Mouse (Mus musculus): ENCODE data around the gene Tlr2.
A peak's percentile ranks its signal among the peaks of the same experiment; 100 is the strongest.
"Not testable (repeated sequence)": the region's sequence is repeated elsewhere in the genome, so short reads cannot be mapped to it uniquely, and the experiment has no call there.

Gene Tlr2

DNA sequence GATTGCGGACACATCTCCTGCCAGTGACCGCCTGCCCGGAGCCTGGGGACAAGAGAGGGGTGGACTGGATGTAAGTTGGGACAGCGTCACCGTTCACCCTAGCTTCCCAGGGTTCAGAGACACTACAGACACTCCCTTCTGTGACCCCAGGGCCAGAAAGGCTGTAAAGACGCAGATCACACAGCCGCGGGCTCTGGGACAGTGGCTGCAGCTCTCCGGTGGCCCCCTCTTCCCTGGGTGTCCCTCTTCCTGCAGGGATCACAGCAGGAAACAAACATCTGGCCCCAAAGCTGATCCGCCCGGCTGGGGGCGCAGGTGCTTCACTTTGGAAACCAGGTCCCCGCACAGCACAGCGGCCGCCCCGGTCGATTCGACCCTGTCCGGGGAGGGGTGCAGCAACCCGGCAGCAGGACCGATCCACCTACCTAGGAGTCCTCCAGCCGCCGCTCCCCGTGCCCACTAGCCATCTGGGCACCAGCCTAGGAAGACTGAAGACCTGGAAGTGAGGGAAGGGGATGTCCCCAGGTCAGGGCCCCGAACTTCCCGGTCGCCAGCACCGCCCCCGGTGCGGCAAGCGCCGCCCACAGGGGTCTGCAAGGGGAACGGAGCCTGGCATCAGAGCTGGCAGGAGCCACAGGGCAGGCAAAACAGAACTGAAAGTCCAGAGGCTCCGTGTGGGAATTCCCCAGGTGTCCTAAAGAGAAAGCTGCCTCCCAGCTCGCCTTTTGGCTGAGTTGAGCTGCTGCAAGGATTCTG is at the start of gene Tlr2:
Gene Tlr2, minus strand, starts transcription at position 673 of the 756 bp plus-strand sequence.
- peak; percentile 84 for DNase-seq

DNA sequence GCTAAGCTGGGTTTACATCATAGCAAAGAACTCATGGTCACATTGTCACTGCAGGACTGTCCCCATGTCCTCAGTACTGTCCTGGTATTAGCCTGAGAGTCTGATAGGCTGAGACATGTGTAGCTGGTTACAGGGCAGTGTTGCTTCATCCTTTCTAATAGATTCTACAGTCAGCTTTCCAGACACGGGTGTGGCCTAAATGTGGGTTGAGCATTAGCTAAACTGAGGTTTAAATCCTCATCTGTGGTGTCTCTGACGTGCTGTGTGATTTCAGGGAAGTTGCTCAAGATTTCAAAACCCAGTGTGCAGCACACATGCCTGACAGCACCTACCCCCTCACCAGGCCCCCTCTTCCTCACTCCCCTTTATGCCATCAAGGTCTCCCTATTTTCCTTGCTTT is 43.6 kb upstream of the Tlr2 start:
- DNase-seq: no peak

DNA sequence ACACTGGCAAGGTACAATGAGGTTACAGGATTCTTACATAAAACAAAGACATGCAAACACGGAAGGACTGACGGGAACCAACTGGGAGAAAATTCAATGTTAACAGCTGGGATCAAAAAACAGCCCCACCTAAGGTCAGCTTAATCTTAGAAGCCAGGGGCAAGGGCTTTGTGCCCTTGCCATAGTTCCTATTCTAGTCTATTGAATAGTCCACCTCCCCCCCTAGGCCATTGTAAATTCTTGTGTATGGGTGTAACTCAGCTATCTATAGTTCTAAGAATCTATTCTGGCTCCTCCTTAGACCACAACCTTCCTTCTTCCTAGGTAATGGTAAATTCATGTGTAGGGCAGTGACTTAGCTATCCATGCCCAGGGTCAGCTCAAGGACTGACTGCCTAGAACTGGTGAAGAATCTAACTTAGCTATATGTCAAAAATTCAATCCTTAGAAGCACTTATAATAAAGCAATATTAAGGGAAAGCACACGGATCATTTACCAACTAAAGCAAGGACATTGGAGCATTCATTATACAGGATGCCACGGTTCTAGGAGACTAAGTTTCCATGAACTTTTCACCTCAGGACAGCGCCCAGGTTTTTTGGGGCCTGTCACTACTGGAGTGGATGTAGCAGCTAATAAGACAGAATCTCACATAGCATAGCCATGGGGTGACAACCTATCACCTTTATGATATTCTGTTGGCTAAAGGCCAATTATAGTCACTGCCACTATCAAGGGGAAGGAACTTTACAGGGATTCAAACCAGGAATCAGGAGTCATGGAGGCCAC is 37.9 kb upstream of the Tlr2 start:
- not testable (repeated sequence) for DNase-seq

DNA sequence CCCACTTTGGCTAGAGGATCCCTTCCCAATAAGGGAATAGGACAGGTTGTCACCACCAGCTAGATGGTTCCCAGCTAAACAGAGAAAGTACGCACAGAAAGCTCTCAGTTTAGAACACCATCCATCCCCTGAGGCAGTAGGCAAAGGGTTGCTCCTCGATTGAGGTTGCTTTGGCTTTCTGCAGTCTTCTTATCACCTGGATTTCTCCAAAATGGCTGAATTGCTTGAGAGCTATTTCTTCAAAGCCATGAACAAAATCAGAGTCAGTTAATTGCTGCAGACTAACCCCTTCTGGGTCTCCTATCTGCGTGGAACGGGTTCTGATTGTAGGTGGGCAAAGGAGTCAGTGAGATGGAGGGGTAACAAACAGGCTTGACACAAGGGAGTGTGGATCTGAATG is 37.2 kb upstream of the Tlr2 start:
- DNase-seq: no peak

DNA sequence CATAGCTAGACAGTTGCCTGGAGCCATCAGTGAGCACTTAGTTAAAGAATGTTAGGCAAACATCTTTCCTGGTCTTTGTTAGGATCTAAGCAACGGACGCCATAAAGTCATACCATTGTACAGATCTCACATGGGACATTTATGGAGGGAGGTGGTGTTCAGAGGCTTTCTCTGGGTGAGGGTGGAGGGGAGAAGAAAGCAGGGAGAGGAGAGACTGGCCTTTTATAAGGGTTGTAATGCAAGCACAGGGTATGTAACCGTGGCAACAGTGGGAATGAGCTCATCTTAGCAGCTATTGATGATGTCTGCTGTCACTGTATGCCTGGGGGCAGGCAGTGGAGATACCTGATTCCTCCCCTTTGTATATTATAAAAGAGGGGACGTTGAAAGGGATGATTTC is 34.7 kb upstream of the Tlr2 start:
- DNase-seq: no peak

DNA sequence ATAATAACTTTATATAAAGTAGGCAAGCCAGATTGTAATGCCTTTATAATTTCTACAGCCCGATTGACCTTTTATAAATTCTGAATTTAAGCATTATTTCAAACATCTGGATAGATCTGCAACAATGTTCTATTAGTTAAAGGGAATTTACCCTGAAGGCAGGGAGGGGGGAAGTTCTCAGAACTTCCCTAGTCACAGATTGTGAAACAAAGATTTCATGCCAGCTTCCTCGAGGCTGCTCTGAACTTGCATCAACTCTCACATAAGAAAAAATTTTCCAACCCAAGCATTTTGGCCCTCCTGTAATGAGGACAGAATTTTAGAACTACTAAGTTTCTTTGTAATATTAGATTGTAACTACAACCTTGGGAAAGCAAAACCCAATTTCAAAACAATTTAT is 33.5 kb upstream of the Tlr2 start:
- DNase-seq: not testable (repeated sequence)

DNA sequence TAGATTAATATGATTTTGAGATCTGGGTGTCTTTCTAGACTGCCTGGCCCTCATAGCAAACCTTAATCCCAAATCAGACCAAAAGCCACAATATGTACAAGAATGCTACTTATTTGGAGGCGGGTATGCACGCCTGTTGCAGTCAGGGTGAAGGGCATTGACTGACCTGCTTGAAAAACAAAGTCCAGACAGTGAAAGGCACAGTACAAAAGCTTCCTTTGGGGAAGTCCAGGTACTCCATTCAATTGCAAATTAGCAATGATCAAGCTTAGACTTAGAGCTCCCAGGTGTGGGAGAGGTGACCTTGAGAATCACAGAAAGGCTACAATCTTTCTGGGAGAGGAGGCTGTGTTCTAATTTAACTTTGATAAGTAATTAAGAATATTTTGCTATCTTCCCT is 31.3 kb upstream of the Tlr2 start:
- not testable (repeated sequence) for DNase-seq

DNA sequence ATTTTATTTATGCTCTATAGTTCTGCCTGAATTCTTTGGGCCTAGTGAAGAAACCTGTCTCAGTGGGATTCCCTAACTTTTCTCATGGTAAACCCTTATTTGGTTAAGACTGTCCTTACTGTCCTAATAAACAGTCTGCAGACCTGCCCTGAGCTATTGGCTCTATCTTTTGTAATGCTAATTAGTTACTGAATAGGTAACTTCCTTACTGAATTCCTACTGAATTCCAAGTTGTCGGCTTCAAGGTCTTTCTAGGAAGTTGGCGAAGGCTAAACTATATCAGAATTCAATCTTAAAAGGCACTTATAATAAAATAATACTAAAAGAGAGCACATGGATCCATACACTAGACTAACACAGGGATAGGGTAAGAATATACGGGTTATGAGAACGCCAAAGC is 30.4 kb upstream of the Tlr2 start:
- not testable (repeated sequence) for DNase-seq

DNA sequence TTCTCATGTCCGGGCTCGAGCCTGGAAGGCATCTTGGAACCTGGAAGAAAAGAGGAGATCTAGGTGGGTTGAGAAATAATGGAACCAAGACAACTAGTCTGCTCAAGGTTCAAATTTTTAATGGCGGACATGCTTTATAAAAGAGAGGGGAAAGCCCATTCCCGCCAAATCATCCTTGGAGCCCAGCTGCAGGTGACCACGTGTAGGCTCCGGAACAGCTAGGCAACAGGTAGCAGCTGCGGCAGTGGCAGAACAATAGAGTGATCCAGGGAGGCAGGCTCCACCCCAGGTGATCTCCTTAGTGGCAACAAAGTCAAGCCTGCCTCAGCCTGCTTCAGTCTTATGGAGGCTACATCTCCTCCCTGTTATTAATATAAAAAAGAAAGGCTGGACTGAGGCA is 30.0 kb upstream of the Tlr2 start:
- not testable (repeated sequence) for DNase-seq

DNA sequence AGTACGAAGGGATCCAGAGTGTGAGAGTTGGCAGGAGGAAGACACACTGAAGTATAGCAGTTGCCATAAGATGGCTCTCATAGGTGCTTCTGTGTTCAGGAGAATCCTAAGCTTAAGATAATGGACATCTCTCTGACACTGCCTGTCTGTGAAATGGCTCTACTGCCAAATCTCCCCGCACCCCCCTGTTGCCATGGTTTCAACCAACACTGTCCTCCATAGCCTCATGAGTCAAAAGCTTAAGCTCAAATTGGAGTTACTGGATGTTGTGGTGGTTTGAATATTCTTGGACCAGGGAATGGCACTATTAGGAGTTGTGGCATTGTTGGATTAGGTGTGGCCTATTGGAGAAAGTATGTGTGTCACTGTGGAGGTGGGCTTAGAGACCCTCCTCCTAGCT is 28.2 kb upstream of the Tlr2 start:
- no peak for DNase-seq

DNA sequence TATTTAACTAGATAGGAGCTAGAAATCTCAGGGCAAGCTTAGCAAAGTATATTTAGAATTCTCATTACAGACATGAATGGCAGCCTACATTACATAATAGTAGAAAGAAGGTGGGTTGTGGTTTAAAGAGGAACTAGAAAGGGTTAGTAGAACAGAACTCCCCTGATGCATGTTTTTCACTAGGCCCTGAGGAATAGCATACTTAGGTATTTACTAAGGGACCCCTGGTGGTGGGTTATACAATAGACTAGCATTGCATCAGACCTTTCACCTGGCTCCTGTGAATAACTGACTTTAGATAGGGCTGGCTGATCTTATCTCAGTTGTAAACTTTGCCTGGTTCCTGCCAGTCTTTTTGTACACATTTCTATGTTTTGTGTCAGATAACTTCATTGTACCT is 25.5 kb upstream of the Tlr2 start:
- DNase-seq: not testable (repeated sequence)

DNA sequence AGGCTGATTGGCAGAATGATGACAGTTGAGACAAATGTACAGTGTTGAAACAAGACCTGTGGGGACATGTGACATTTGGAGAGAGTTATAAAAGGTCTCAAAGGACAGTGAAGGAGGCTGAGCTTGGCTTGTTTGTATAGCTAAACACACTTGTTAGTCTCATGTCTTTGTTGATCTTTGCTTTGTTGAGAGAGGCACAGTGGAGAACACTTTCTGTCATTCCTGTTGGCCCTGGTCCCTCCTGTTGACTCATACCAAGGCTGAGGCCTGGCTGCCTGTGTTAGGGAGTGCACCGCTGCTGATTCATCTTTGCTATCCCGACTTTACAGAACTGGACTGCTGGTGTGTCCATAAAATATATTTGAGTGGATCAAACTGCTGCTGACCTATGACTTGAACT is 23.6 kb upstream of the Tlr2 start:
- DNase-seq: no peak

DNA sequence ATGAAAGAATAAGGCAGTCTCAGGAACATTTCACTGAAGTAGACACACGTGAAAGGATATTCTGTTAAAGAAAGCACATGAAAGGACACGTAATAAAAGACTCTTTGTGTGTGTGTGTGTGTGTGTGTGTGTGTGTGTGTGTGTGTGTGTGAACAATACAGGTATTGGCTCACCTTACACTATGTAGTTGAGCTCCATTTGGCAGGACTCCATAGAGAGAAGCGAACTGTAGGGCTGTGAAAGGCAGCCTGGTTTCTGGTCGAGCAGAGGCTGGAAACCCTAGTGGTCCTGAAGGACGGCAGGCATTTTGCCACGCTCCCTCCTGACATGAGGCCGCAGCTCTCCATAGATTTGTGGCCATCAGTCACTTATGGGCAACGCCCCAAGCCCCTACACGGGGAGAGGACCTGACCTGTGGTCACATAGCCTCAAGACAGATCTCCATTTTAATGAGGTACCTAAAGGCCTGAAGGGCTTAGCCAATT is 22.5 kb upstream of the Tlr2 start:
- no peak for DNase-seq

DNA sequence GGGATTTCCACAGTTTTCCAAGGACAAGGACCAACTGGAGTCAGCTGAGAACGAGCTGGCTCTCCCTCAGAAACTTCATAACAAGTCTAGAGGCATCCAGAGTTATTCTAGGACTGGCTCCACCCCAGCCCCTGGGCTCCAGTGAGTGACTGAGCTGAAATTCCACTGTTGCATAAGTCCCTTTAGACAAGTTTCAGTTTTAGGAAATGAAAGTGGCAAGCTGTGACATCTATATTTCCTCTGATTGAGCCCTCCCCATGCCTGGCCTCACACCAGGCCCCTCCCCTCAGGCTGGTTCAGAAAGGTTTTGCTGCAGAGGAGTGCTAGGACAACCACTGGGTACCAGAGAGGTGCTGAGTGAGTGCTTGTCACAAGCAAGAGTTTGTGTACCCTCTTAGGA is 21.4 kb upstream of the Tlr2 start:
- DNase-seq: peak; percentile 61

DNA sequence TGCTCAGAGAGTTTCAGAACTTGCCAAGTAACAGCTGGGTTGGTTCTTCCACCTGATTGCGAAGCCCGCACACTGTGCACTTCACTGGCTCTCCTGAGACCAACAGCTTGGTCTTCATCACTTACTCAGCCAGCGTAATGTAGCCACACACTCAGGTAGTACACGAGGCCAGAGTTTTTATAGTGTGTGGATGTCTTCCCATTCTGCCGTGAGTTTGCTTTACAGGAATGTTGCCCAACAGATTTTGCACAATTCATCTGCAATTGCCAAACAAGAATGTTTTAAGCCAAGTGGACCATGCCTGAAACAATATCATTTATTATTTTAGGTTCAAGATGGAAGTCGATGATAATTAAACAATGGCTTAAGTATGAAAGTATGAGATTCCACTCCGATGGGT is 18.0 kb upstream of the Tlr2 start:
- DNase-seq: no peak

DNA sequence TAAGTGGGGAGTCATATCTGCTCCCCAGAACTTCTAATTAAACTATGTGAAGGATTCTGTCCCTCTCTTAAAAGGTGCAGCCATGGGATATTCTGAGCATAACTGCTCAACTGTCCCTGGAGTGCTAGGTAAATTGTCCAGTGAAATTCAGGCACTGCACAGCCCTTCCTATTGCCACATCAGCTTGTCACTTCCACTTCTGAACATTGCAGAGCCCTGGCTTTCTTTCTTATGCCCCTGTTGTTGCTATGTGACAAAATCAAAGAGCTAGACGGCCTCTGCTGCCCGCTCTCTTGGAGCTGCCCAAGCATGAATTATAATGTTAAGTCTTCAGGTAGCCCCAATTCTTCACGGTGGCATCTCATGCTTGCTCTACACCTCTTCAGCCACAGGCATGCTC is 17.5 kb upstream of the Tlr2 start:
- no peak for DNase-seq

DNA sequence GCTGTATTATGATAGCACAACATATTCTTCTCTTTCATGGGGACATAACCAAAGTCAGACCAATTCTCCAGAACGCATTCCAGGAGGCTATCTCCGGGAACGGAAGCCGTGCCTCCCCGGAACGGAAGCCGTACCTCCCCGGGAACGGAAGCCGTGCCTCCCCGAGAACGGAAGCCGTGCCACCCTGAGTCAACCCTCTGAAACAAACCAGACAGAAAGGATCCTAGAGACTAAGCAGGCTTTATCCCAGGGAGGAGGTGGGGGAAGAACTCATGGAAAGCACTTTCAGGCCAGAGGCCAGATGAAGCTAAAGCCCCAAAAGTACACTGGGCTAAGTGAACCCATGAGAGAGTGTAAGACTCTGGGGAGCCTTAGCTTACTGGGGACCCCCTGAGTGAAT is 16.1 kb upstream of the Tlr2 start:
- no peak for DNase-seq

DNA sequence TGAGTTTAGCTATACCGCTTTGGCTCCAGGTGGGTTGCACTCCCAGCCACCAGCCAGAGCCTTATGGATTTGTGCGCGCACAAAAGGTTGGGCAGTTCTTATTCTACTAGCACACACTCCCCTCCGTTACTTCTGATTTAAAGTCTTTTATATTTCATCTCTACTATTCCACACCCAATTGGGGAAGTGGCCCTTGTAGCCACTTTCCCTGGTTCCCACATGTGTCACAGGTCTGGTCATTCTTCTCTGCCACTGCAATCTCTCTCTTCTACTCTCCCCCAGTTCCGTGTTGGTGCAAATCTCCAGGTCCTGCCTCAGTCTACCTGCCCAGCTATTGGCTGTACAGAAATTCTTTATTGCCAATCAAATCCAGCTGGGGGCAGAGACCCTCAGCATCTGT is 14.1 kb upstream of the Tlr2 start:
- no peak for DNase-seq

DNA sequence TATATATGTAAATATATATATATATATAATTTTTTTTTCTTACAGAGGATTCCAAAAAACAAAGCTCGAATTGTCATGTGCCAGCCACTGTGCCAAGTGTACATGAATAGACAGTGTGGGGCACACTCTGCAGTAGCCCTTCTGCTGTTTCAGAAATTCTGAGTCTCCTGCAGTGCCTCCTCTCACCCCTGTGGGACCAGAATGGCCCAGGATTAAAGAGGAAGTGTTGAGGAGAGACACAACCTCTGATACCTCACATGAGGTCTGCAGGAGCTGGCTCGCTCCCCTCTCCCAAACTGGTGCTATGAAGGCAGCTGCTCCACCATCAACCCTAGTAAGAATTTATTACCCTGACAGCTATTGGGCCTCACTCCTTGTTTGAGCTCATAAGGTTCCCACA is 7.8 kb upstream of the Tlr2 start:
- DNase-seq: no peak

DNA sequence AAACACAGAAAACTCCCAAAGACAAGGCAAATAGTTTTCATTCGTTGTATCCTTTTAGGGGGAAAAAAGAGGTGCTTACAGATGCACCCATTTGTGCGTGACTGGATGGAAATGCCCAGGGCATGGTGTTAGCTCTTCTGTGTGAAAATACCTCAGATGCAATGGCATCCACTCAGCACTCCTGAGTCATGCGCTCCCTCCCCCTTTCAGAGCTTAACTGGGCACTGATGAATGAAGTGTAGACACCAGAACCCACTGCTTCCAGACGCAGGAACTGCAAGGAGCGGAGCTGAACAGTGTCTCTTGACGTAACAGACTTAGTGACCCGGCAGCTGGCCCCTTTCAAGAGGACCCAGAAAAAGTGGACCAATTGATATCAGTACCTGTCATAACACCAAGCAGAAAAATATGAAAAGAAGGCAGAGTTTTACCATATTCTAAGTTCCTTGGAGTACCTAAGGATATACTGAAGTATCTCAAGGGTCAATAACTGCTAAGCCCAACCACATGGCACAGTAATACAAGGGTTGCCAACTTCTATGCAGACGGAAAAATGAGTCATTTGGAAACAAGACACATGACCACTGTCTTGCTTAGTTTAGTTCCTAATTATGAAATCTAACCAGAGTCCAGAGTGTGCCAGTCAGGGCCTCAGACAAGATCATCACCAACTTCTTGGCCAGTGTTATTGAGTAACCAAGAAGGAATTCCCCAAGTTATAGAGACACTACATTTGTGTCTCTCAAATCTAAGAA is 3.4 kb upstream of the Tlr2 start:
- DNase-seq: no peak

DNA sequence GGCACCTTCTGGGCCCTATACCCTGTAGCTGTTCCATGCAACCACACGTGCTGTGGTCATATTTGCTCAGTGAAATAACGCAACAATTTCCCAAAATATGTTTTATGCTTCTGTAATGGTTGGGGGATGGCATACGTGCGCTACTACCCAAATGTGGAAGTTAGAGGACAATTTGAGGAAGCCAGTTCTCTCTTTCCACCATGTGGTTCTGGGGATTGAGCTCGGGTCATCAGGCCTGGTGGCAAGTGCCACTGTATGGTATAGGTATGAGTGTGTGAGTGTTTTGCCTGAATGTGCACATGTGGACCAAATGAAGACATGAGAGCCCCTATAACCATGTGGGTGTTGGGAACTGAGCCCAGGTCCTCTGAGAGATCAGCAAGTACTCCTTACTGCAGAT is 2.1 kb downstream of the Tlr2 start:
- no peak for DNase-seq

DNA sequence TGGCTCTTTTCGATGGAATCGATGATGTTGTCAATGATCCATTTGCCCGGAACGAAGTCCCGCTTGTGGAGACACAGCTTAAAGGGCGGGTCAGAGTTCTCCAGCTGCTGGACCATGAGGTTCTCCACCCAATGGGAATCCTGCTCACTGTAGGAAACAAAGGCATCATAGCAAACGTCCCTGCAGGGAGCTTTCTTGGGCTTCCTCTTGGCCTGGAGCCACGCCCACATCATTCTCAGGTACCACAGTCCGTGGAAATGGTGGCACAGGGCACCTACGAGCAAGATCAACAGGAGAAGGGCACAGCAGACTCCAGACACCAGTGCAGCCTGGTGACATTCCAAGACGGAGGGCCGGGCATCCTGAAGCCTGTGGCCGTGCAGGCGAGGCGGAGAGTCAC is 4.9 kb downstream of the Tlr2 start:
- DNase-seq: no peak

DNA sequence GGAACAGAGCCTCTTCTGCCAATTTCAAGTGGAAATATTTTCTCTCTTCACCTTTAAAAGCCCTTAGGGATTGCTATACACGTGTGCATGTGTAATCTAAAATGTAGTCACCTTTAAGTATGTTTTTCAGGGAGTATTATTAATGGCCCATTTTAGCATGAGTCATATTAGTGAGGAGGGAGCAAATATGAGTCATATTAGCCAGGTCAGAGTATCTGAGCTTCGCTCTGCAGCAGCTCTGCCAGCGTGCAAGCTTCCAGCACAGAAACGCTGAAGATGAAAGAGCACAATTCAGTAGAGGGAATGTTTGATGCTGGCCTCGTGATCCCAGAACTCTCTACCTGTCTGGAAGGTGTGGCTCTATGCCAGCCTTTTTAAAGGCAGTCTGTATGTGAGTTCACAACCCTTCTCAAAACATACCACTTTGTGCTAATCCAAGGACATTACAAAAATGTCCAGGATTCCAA is 13.4 kb downstream of the Tlr2 start:
- no peak for DNase-seq

DNA sequence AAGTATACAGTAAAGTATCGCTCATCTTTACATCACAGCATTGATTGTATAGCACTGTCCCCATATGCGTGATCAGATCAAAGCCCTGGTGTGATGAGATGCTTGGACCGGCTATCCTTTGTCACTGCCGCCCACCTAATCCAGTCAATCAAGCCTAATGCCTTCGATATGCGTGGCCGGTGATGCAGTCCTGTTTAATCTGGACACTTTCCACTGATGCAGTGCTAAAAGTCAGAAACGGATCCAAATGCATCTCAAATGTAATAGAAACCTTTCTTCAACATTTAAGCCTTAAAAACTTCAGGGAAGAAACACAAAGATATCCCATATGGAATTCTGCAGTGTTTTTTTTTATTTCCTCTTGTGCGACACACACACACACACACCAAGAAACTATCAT is 13.9 kb downstream of the Tlr2 start:
- no peak for DNase-seq

All from kidney, postnatal 10 days (tissue).